Mouse (Mus musculus): ENCODE data around the gene Iqgap1. TPM values are rescaled to one million over a fixed set of nuclear protein-coding genes. Genes with fewer than 3 reads are reported as not detected.

Gene Iqgap1
- total and polyA plus RNA-seq, 3 experiments = 33.5 to 35.8 (median 34.8) TPM

- Histone ChIP-seq H3K36me3 (ENCODE audit: control insufficient read depth, insufficient read depth, low read length) (peaks cover 39% of the 10 kb centered on the region), H3K9ac (ENCODE audit: low read depth, low read length) (no peak overlapping the region), H3K27me3 (ENCODE audit: control insufficient read depth, insufficient read depth, low read length) (no peaks in the 10 kb centered on the region), H3K79me2 (replicated peaks; ENCODE audit: control insufficient read depth, insufficient read depth, low read length) (peaks cover 12% of the 10 kb centered on the region), H3K27ac (no peak overlapping the region), H3K4me3 (no peak overlapping the region), H3K4me1 (ENCODE audit: control insufficient read depth, insufficient read depth, low read length) (peaks cover 9% of the 10 kb centered on the region)
- no peak for TF ChIP-seq POLR2A (IDR thresholded peaks at IDR 0.05; ENCODE audit: insufficient read depth, low read depth, low read length)
- TF ChIP-seq EP300 (IDR thresholded peaks at IDR 0.05; ENCODE audit: insufficient read depth, low read depth, low read length) = no peak
- TF ChIP-seq CTCF (IDR thresholded peaks at IDR 0.05) = no peak
- no peak for DNase-seq
- 71% methylated on average over 15 of the region's 15 CpGs for WGBS
- intact Hi-C loops (cut with DNase I) = loop anchor here (2.0 kb wide), 1 partner anchor 26 kb away; no protein-coding TSS in a partner anchor
Measured at GRCm38 (mm10) chr7:80796805-80797567, 28.8 kb downstream of the Iqgap1 start.

GRCm38 (mm10) chr7:80796258-80796657 lies 29.5 kb downstream of the Iqgap1 start:
- 39% methylated on average over 6 of the region's 6 CpGs for WGBS
- intact Hi-C loops (cut with DNase I) = loop anchor here (2.0 kb wide), 1 partner anchor 25 kb away; no protein-coding TSS in a partner anchor
- no peak for TF ChIP-seq EP300 (IDR thresholded peaks at IDR 0.05; ENCODE audit: insufficient read depth, low read depth, low read length)
- TF ChIP-seq POLR2A (IDR thresholded peaks at IDR 0.05; ENCODE audit: insufficient read depth, low read depth, low read length) = no peak
- peak; percentile 7; the same call in 1 of the 2 replicates for TF ChIP-seq CTCF (IDR thresholded peaks at IDR 0.05)
- H3K36me3 ChIP-seq (ENCODE audit: control insufficient read depth, insufficient read depth, low read length) = peaks cover 40% of the 10 kb centered on the region
- H3K27me3 ChIP-seq (ENCODE audit: control insufficient read depth, insufficient read depth, low read length) = no peaks in the 10 kb centered on the region
- DNase-seq = no peak
- peak overlapping the region; percentile 31; the same call in 1 of the 2 replicates for H3K27ac ChIP-seq
- H3K9ac ChIP-seq (ENCODE audit: low read depth, low read length) = no peak overlapping the region
- H3K79me2 ChIP-seq (replicated peaks; ENCODE audit: control insufficient read depth, insufficient read depth, low read length) = peaks cover 11% of the 10 kb centered on the region
- H3K4me3 ChIP-seq = no peak overlapping the region
- H3K4me1 ChIP-seq (ENCODE audit: control insufficient read depth, insufficient read depth, low read length) = peaks cover 7% of the 10 kb centered on the region

- peaks cover 23% of the 10 kb centered on the region for H3K4me1 ChIP-seq (ENCODE audit: control insufficient read depth, insufficient read depth, low read length)
- TF ChIP-seq POLR2A (IDR thresholded peaks at IDR 0.05; ENCODE audit: insufficient read depth, low read depth, low read length) (no peak), CTCF (IDR thresholded peaks at IDR 0.05) (no peak), EP300 (IDR thresholded peaks at IDR 0.05; ENCODE audit: insufficient read depth, low read depth, low read length) (no peak)
- H3K36me3 ChIP-seq (ENCODE audit: control insufficient read depth, insufficient read depth, low read length) = peaks cover 30% of the 10 kb centered on the region
- H3K27me3 ChIP-seq (ENCODE audit: control insufficient read depth, insufficient read depth, low read length) = no peaks in the 10 kb centered on the region
- WGBS = 30% methylated on average over 5 of the region's 5 CpGs
- intact Hi-C loops (cut with DNase I) = no loop called here
- peaks cover 8% of the 10 kb centered on the region for H3K79me2 ChIP-seq (replicated peaks; ENCODE audit: control insufficient read depth, insufficient read depth, low read length)
- H3K9ac ChIP-seq (ENCODE audit: low read depth, low read length) = no peak overlapping the region
- peak overlapping the region; percentile 77 for H3K27ac ChIP-seq
- H3K4me3 ChIP-seq = no peak overlapping the region
- DNase-seq = no peak
Measured at GRCm38 (mm10) chr7:80789534-80789933, 36.2 kb downstream of the Iqgap1 start.

GRCm38 (mm10) chr7:80789061-80789460 lies 36.7 kb downstream of the Iqgap1 start:
- Histone ChIP-seq H3K4me1 (ENCODE audit: control insufficient read depth, insufficient read depth, low read length) (peaks cover 23% of the 10 kb centered on the region), H3K27ac (peak overlapping the region; percentile 77), H3K79me2 (replicated peaks; ENCODE audit: control insufficient read depth, insufficient read depth, low read length) (peaks cover 8% of the 10 kb centered on the region), H3K4me3 (no peak overlapping the region), H3K36me3 (ENCODE audit: control insufficient read depth, insufficient read depth, low read length) (peaks cover 30% of the 10 kb centered on the region), H3K27me3 (ENCODE audit: control insufficient read depth, insufficient read depth, low read length) (no peaks in the 10 kb centered on the region), H3K9ac (ENCODE audit: low read depth, low read length) (no peak overlapping the region)
- no peak for DNase-seq
- 3% methylated on average over 1 of the region's 1 CpGs for WGBS
- intact Hi-C loops (cut with DNase I) = no loop called here
- no peak for TF ChIP-seq EP300 (IDR thresholded peaks at IDR 0.05; ENCODE audit: insufficient read depth, low read depth, low read length)
- TF ChIP-seq CTCF (IDR thresholded peaks at IDR 0.05) = no peak

- TF ChIP-seq CTCF (IDR thresholded peaks at IDR 0.05) = no peak
- TF ChIP-seq EP300 (IDR thresholded peaks at IDR 0.05; ENCODE audit: insufficient read depth, low read depth, low read length) = no peak
- no peak for TF ChIP-seq POLR2A (IDR thresholded peaks at IDR 0.05; ENCODE audit: insufficient read depth, low read depth, low read length)
- H3K4me3 ChIP-seq = no peak overlapping the region
- H3K27me3 ChIP-seq (ENCODE audit: control insufficient read depth, insufficient read depth, low read length) = no peaks in the 10 kb centered on the region
- peak overlapping the region; percentile 4 for H3K27ac ChIP-seq
- intact Hi-C loops (cut with DNase I) = no loop called here
- 35% methylated on average over 7 of the region's 7 CpGs for WGBS
- DNase-seq = no peak
- no peak overlapping the region for H3K9ac ChIP-seq (ENCODE audit: low read depth, low read length)
- peaks cover 5% of the 10 kb centered on the region for H3K79me2 ChIP-seq (replicated peaks; ENCODE audit: control insufficient read depth, insufficient read depth, low read length)
- peaks cover 23% of the 10 kb centered on the region for H3K4me1 ChIP-seq (ENCODE audit: control insufficient read depth, insufficient read depth, low read length)
- H3K36me3 ChIP-seq (ENCODE audit: control insufficient read depth, insufficient read depth, low read length) = peaks cover 30% of the 10 kb centered on the region
Measured at GRCm38 (mm10) chr7:80788002-80788401, 37.8 kb downstream of the Iqgap1 start.

GRCm38 (mm10) chr7:80786746-80787145 lies 39.0 kb downstream of the Iqgap1 start:
- Histone ChIP-seq H3K9ac (ENCODE audit: low read depth, low read length) (no peak overlapping the region), H3K27ac (peak overlapping the region; percentile 51), H3K4me3 (no peak overlapping the region), H3K27me3 (ENCODE audit: control insufficient read depth, insufficient read depth, low read length) (no peaks in the 10 kb centered on the region), H3K79me2 (replicated peaks; ENCODE audit: control insufficient read depth, insufficient read depth, low read length) (peaks cover 3% of the 10 kb centered on the region), H3K4me1 (ENCODE audit: control insufficient read depth, insufficient read depth, low read length) (peaks cover 27% of the 10 kb centered on the region), H3K36me3 (ENCODE audit: control insufficient read depth, insufficient read depth, low read length) (peaks cover 27% of the 10 kb centered on the region)
- DNase-seq = peak; percentile 66 to 76
- intact Hi-C loops (cut with DNase I) = no loop called here
- 22% methylated on average over 6 of the region's 6 CpGs for WGBS
- no peak for TF ChIP-seq CTCF (IDR thresholded peaks at IDR 0.05)
- TF ChIP-seq POLR2A (IDR thresholded peaks at IDR 0.05; ENCODE audit: insufficient read depth, low read depth, low read length) = no peak
- no peak for TF ChIP-seq EP300 (IDR thresholded peaks at IDR 0.05; ENCODE audit: insufficient read depth, low read depth, low read length)
